Mouse (Mus musculus): ENCODE results near the gene Chpf. TPM values are rescaled to one million over a fixed set of nuclear protein-coding genes. Genes with fewer than 3 reads are reported as not detected.

Chpf gene
- polyA plus RNA-seq (2015; fragmentation: Nextera tagmentation; extraction: Ambion mirVana) = 23.9 and 27.0 TPM in 2 replicates

GRCm38 (mm10) chr1:75478916-75479634 is at the start of gene Chpf, which contains the start of gene Tmem198:
Gene Chpf (minus strand): TSS chr1:75479307.
Gene Tmem198 (plus strand): TSS chr1:75479532.
- peaks cover 11% of the 10 kb centered on the region for H3K36me3 ChIP-seq (ENCODE audit: control insufficient read depth, insufficient read depth)
- peaks cover 47% of the 10 kb centered on the region for H3K27me3 ChIP-seq (ENCODE audit: control insufficient read depth, insufficient read depth, low read length)
- H3K4me2 ChIP-seq (ENCODE audit: low read depth, low read length) = peak within 1 kb of the TSS; percentile 81
- H3K9ac ChIP-seq (ENCODE audit: low read length) = peak within 1 kb of the TSS; percentile 79
- WGBS = under 1% methylated on average over 69 of the region's 76 CpGs
- peak within 1 kb of the TSS; percentile 76 for H3K27ac ChIP-seq (ENCODE audit: low read length)
- peaks cover 17% of the 10 kb centered on the region for H3K4me1 ChIP-seq (ENCODE audit: control insufficient read depth, insufficient read depth, low read length)
- peak; percentile 90 for ATAC-seq (replicated peaks; ENCODE audit: extremely low read depth, insufficient read depth, low FRiP score)
- H3K4me3 ChIP-seq (ENCODE audit: low read length) = peak within 1 kb of the TSS; percentile 76
- no peaks in the 10 kb centered on the region for H3K9me3 ChIP-seq (replicated peaks; ENCODE audit: control insufficient read depth, low read length)

GRCm38 (mm10) chr1:75524679-75525078 is 45.6 kb upstream of the Chpf start:
- Histone ChIP-seq H3K9ac (ENCODE audit: low read length) (no peak overlapping the region), H3K27me3 (ENCODE audit: control insufficient read depth, insufficient read depth, low read length) (no peaks in the 10 kb centered on the region), H3K9me3 (replicated peaks; ENCODE audit: control insufficient read depth, low read length) (no peaks in the 10 kb centered on the region), H3K36me3 (ENCODE audit: control insufficient read depth, insufficient read depth) (peaks cover 9% of the 10 kb centered on the region; the same call in 1 of the 2 replicates), H3K27ac (ENCODE audit: low read length) (no peak overlapping the region), H3K4me3 (ENCODE audit: low read length) (no peak overlapping the region), H3K4me1 (ENCODE audit: control insufficient read depth, insufficient read depth, low read length) (peaks cover 8% of the 10 kb centered on the region), H3K4me2 (ENCODE audit: low read depth, low read length) (no peak overlapping the region)
- 80% methylated on average over 7 of the region's 7 CpGs for WGBS
- no peak for ATAC-seq (replicated peaks; ENCODE audit: extremely low read depth, insufficient read depth, low FRiP score)

GRCm38 (mm10) chr1:75521321-75522031 is 42.4 kb upstream of the Chpf start, which contains the start of gene Stk11ip:
Gene Stk11ip (plus strand): TSS chr1:75521529.
- Histone ChIP-seq H3K9me3 (replicated peaks; ENCODE audit: control insufficient read depth, low read length) (no peaks in the 10 kb centered on the region), H3K36me3 (ENCODE audit: control insufficient read depth, insufficient read depth) (no peaks in the 10 kb centered on the region), H3K4me1 (ENCODE audit: control insufficient read depth, insufficient read depth, low read length) (peaks cover 24% of the 10 kb centered on the region), H3K4me2 (ENCODE audit: low read depth, low read length) (peak within 1 kb of the TSS; percentile 79), H3K27me3 (ENCODE audit: control insufficient read depth, insufficient read depth, low read length) (no peaks in the 10 kb centered on the region), H3K27ac (ENCODE audit: low read length) (peak within 1 kb of the TSS; percentile 97), H3K4me3 (ENCODE audit: low read length) (peak within 1 kb of the TSS; percentile 61), H3K9ac (ENCODE audit: low read length) (peak within 1 kb of the TSS; percentile 78)
- peak; percentile 98 for ATAC-seq (replicated peaks; ENCODE audit: extremely low read depth, insufficient read depth, low FRiP score)
- WGBS = under 1% methylated on average over 46 of the region's 46 CpGs

DNA sequence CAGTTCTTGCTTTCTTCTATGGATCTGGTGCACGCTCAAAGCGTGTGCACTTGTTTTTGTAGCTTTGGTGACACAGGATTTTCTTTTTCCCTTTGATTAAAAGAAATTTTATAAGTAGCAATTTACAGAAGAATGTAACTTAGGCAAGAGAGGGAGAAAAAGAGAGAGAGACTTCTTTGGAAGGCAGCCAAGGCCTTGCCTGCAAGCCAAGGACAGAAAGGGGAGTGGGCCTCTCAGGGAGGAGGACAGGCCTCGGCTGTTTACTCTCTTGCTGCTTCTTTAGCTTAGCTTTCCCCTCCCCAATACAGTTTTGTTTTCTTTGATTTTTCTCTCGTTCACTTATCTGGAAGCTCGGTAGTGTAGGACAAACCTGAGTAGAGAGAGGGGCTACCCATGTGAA is 40.5 kb upstream of the Chpf start:
- peaks cover 31% of the 10 kb centered on the region for H3K4me1 ChIP-seq (ENCODE audit: control insufficient read depth, insufficient read depth, low read length)
- ATAC-seq (replicated peaks; ENCODE audit: extremely low read depth, insufficient read depth, low FRiP score) = no peak
- WGBS = 39% methylated on average over 5 of the region's 5 CpGs

DNA sequence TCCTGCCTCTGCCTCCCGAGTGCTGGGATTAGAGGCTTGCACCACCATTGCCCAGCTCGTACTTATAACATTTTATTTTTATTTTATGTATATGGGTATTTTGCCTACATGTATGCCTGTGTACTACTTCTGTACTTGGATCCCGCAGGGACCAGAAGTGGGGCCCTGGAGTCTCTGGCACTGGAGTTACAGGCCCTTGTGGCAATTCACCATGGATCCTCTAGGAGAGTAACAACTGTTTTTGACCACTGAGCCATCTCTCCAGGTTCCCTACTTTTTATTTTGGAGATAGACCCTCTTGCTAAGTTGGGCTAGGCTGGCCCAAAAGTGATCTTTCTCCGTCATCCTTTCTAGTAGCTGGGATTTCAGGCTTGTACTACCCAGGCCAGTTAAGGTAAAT is 39.3 kb upstream of the Chpf start:
- Histone ChIP-seq H3K27me3 (ENCODE audit: control insufficient read depth, insufficient read depth, low read length) (no peaks in the 10 kb centered on the region), H3K36me3 (ENCODE audit: control insufficient read depth, insufficient read depth) (no peaks in the 10 kb centered on the region), H3K4me3 (ENCODE audit: low read length) (no peak overlapping the region), H3K27ac (ENCODE audit: low read length) (no peak overlapping the region; the same call in 1 of the 2 replicates), H3K9ac (ENCODE audit: low read length) (no peak overlapping the region), H3K4me2 (ENCODE audit: low read depth, low read length) (no peak overlapping the region), H3K4me1 (ENCODE audit: control insufficient read depth, insufficient read depth, low read length) (peaks cover 31% of the 10 kb centered on the region), H3K9me3 (replicated peaks; ENCODE audit: control insufficient read depth, low read length) (no peaks in the 10 kb centered on the region)
- no peak for ATAC-seq (replicated peaks; ENCODE audit: extremely low read depth, insufficient read depth, low FRiP score)
- 90% methylated on average over 4 of the region's 4 CpGs for WGBS

More for the DNA sequence above, 40.5 kb upstream of the Chpf start:
- H3K4me2 ChIP-seq (ENCODE audit: low read depth, low read length) = no peak overlapping the region
- peak overlapping the region; percentile 97 for H3K27ac ChIP-seq (ENCODE audit: low read length)
- no peaks in the 10 kb centered on the region for H3K9me3 ChIP-seq (replicated peaks; ENCODE audit: control insufficient read depth, low read length)
- no peaks in the 10 kb centered on the region for H3K36me3 ChIP-seq (ENCODE audit: control insufficient read depth, insufficient read depth)
- H3K4me3 ChIP-seq (ENCODE audit: low read length) = no peak overlapping the region
- H3K27me3 ChIP-seq (ENCODE audit: control insufficient read depth, insufficient read depth, low read length) = no peaks in the 10 kb centered on the region
- peak overlapping the region; percentile 6 for H3K9ac ChIP-seq (ENCODE audit: low read length)

DNA sequence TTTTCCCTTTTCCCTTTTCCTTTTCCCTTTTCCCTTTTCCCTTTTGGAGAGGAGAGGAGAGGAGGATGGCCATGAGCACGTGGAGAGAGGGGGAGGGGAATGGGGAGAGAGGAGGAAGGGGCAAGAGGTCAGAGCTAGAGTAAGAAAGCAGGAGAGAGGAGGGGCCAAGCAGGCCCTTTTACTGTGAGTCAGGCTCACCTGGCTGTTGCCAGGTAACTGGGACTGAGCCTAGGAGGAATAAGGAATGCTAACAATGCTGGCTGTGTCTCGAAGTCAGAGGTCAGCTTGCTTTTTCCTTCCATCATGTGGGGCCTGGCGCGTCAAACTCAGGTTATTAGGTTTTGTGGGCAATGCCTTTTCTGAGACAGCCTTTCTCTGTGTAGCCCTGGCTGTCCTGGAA is 38.9 kb upstream of the Chpf start:
- H3K4me2 ChIP-seq (ENCODE audit: low read depth, low read length) = no peak overlapping the region
- no peak for ATAC-seq (replicated peaks; ENCODE audit: extremely low read depth, insufficient read depth, low FRiP score)
- H3K4me1 ChIP-seq (ENCODE audit: control insufficient read depth, insufficient read depth, low read length) = peaks cover 31% of the 10 kb centered on the region
- no peaks in the 10 kb centered on the region for H3K36me3 ChIP-seq (ENCODE audit: control insufficient read depth, insufficient read depth)
- H3K27ac ChIP-seq (ENCODE audit: low read length) = no peak overlapping the region
- no peaks in the 10 kb centered on the region for H3K27me3 ChIP-seq (ENCODE audit: control insufficient read depth, insufficient read depth, low read length)
- H3K4me3 ChIP-seq (ENCODE audit: low read length) = no peak overlapping the region
- no peaks in the 10 kb centered on the region for H3K9me3 ChIP-seq (replicated peaks; ENCODE audit: control insufficient read depth, low read length)
- 58% methylated on average over 4 of the region's 4 CpGs for WGBS
- H3K9ac ChIP-seq (ENCODE audit: low read length) = no peak overlapping the region

- ATAC-seq (replicated peaks; ENCODE audit: extremely low read depth, insufficient read depth, low FRiP score) = no peak
- Histone ChIP-seq H3K9me3 (replicated peaks; ENCODE audit: control insufficient read depth, low read length) (no peaks in the 10 kb centered on the region), H3K27ac (ENCODE audit: low read length) (peak overlapping the region; percentile 33), H3K4me1 (ENCODE audit: control insufficient read depth, insufficient read depth, low read length) (peaks cover 34% of the 10 kb centered on the region), H3K27me3 (ENCODE audit: control insufficient read depth, insufficient read depth, low read length) (no peaks in the 10 kb centered on the region), H3K9ac (ENCODE audit: low read length) (peak overlapping the region; percentile 20; the same call in 1 of the 2 replicates), H3K4me3 (ENCODE audit: low read length) (no peak overlapping the region), H3K36me3 (ENCODE audit: control insufficient read depth, insufficient read depth) (no peaks in the 10 kb centered on the region), H3K4me2 (ENCODE audit: low read depth, low read length) (no peak overlapping the region)
- 44% methylated on average over 15 of the region's 15 CpGs for WGBS
These were observed 37.7 kb upstream of the Chpf start for GRCm38 (mm10) chr1:75516703-75517380.

DNA sequence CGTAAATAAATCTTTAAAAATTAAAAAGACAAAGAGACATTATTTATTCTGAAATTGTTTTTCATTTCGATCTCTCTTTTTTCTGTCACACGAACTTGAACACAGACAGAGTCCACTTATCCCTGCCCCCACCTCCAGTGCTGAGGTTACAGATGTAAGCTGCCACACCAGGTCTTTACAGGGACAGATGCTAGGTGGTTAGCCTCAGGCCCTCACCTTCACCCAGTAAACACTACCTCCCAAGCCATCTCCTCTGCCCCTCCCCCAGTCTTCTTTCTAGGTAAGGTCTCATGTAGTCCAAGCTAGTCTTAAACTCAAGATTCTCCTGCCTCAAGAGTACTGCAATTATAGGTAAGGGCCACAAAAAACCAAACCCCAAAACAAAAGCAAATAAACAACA is 33.4 kb upstream of the Chpf start:
- WGBS = 94% methylated on average over 3 of the region's 3 CpGs
- ATAC-seq (replicated peaks; ENCODE audit: extremely low read depth, insufficient read depth, low FRiP score) = no peak
- H3K27ac ChIP-seq (ENCODE audit: low read length) = peak overlapping the region; percentile 95

More for the DNA sequence above, 33.4 kb upstream of the Chpf start:
- Histone ChIP-seq H3K4me1 (ENCODE audit: control insufficient read depth, insufficient read depth, low read length) (peaks cover 45% of the 10 kb centered on the region), H3K4me3 (ENCODE audit: low read length) (no peak overlapping the region), H3K4me2 (ENCODE audit: low read depth, low read length) (no peak overlapping the region), H3K36me3 (ENCODE audit: control insufficient read depth, insufficient read depth) (no peaks in the 10 kb centered on the region), H3K9ac (ENCODE audit: low read length) (no peak overlapping the region), H3K9me3 (replicated peaks; ENCODE audit: control insufficient read depth, low read length) (no peaks in the 10 kb centered on the region), H3K27me3 (ENCODE audit: control insufficient read depth, insufficient read depth, low read length) (no peaks in the 10 kb centered on the region)
